Mouse (Mus musculus): ENCODE measurements at regions not wholly inside any gene's neighbourhood (a gene's known extent, or its start where the extent isn't known, plus 50 kb on each side); places are given as distances from the start of the nearest gene placed in this dataset.

- no peak for DNase-seq
These were observed 65.2 kb upstream of the Slc22a22 start for GRCm38 (mm10) chr15:57542630-57543029.

GRCm38 (mm10) chr15:57535514-57535913 lies 58.1 kb upstream of the Slc22a22 start:
- DNase-seq: no peak

Data from thymus, adult 18-20 months (tissue).